Mouse (Mus musculus) hindbrain, embryonic 15.5 days (tissue): Measurements from ENCODE around the gene Ankrd35. TPM values are rescaled to one million over a fixed set of nuclear protein-coding genes. Genes with fewer than 3 reads are reported as not detected.

Experiments
- ATAC-seq: fragments of 200-750 bp; cut with Nextera tagmentation; 2 replicates; pipeline ENCODE4 v1.8.0; 2017; ENCODE audit warnings: low read depth, moderate number of reproducible peaks, moderate TSS enrichment; ENCODE audit not compliant: low FRiP score
- H3K27ac ChIP-seq: fragments of 300-500 bp; sonication (generic); replicated peaks from 2 replicates; pipeline ENCODE4 v1.5.1; 2015; ENCODE audit warnings: mild to moderate bottlenecking, inconsistent platforms
- H3K27me3 ChIP-seq: fragments of 300-500 bp; sonication (generic); 2 replicates; pipeline ENCODE4 v1.6.1; 2015; ENCODE audit warnings: control low read depth, inconsistent platforms
- H3K36me3 ChIP-seq: fragments of 300-500 bp; sonication (generic); 2 replicates; pipeline ENCODE4 v1.6.1; 2015; ENCODE audit warnings: control low read depth, inconsistent platforms
- H3K4me1 ChIP-seq: fragments of 300-500 bp; sonication (generic); replicated peaks from 2 replicates; pipeline ENCODE4 v1.6.1; 2015; ENCODE audit warnings: control low read depth, inconsistent platforms
- H3K4me2 ChIP-seq: fragments of 300-500 bp; sonication (generic); 2 replicates; pipeline ENCODE4 v1.6.1; 2015; ENCODE audit warnings: moderate library complexity, mild to moderate bottlenecking, inconsistent platforms
- H3K4me3 ChIP-seq: fragments of 300-500 bp; sonication (generic); 2 replicates; pipeline ENCODE4 v1.5.1; 2015; ENCODE audit warnings: mild to moderate bottlenecking, inconsistent platforms
- H3K9ac ChIP-seq: fragments of 300-500 bp; sonication (generic); 2 replicates; pipeline ENCODE4 v1.6.1; 2015; ENCODE audit warnings: inconsistent platforms
- H3K9me3 ChIP-seq: fragments of 300-500 bp; sonication (generic); 2 replicates; pipeline ENCODE4 v1.6.1; 2016; ENCODE audit warnings: control low read depth, inconsistent platforms
- WGBS: fragments of 180-500 bp; shearing (Covaris S2); methylation state at CpG from one replicate; pipeline ENCODE4 v1.1.7; 2015; 5-methylcytosine and 5-hydroxymethylcytosine counted together
- polyA plus RNA-seq: library from polyadenylated mRNA; unstranded; fragments of >200 nt; fragmentation: Nextera tagmentation; extraction: Ambion mirVana; gene quantifications from 2 replicates; pipeline ENCODE4 v1.2.1, GENCODE M21; 2015

Gene Ankrd35
- polyA plus RNA-seq, 1 experiment from 2014 or later: 2.7 TPM

DNA sequence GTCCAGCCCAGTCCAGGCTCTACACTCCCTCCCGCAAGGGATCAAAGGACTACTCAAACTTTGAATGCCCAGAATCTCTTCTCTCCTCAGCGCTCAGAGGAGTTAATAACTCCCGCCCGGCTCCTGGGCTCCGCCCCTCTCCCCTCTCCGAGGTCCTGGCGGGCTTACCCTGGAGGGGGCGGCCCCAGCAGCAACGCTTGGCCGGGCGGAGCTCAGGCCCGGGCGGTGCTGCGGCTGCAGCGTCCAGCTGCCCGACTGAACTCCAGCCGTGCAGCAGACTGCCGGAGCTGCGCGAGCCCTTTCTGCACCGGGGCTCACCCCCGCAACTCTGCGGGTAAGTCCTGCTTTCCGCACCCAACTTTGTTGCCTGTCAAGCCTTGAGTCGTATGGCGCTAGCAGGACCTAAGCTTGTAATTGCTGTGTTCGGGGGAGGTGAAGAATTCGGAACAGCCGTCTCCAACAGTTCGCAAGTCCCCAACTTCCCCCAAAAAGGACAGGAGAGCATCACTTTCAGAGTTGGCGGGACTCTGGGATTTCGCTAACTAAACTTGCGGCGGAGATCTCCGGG is 26.4 kb downstream of the Ankrd35 start, which contains the start of gene Pias3:
Gene Pias3, plus strand, starts transcription at position 187 of the 568 bp plus-strand sequence.
- Histone ChIP-seq H3K27ac (peak within 1 kb of the TSS; percentile 92), H3K4me2 (peak within 1 kb of the TSS; percentile 62), H3K36me3 (peaks cover 7% of the 10 kb centered on the region; the same call in 1 of the 2 replicates), H3K9me3 (no peaks in the 10 kb centered on the region), H3K4me3 (peak within 1 kb of the TSS; percentile 94), H3K9ac (peak within 1 kb of the TSS; percentile 90), H3K27me3 (no peaks in the 10 kb centered on the region), H3K4me1 (peaks cover 17% of the 10 kb centered on the region)
- ATAC-seq: peak; percentile 57
- 0% methylated on average over 35 of the region's 35 CpGs for WGBS

GRCm38 (mm10) chr3:96696766-96697732 is 27.1 kb downstream of the Ankrd35 start:
- peak overlapping the region; percentile 94 for H3K4me3 ChIP-seq
- H3K4me2 ChIP-seq: peak overlapping the region; percentile 62
- under 1% methylated on average over 79 of the region's 85 CpGs for WGBS
- peak; percentile 91 for ATAC-seq
- H3K27ac ChIP-seq: peak overlapping the region; percentile 92
- no peaks in the 10 kb centered on the region for H3K9me3 ChIP-seq
- peak overlapping the region; percentile 90 for H3K9ac ChIP-seq
- H3K4me1 ChIP-seq: peaks cover 17% of the 10 kb centered on the region
- H3K27me3 ChIP-seq: no peaks in the 10 kb centered on the region
- H3K36me3 ChIP-seq: peaks cover 14% of the 10 kb centered on the region

- Histone ChIP-seq H3K36me3 (peaks cover 26% of the 10 kb centered on the region), H3K4me3 (no peak overlapping the region), H3K4me1 (peaks cover 17% of the 10 kb centered on the region), H3K9me3 (no peaks in the 10 kb centered on the region), H3K27ac (no peak overlapping the region), H3K4me2 (no peak overlapping the region), H3K27me3 (no peaks in the 10 kb centered on the region), H3K9ac (no peak overlapping the region)
- no peak for ATAC-seq
- WGBS: 60% methylated on average over 19 of the region's 19 CpGs
Measured at GRCm38 (mm10) chr3:96698993-96699690, 29.2 kb downstream of the Ankrd35 start.

DNA sequence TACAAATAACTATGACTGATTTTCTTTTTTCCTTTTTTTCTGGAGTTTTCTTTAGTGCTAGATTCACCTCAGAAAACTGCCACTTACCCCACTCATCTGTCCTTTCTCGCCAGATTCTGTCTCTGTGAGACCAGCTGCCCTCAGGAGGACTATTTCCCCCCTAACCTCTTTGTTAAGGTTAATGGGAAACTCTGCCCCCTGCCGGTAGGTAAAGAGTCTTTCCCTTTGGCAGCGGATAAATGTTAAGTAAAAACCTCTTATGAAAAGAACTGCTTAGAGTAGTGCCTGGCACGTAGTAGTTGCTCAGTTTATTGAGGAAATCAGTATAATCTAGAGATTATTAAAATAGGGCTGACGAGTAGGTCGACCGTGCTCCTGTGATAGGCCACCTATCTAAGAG is 30.4 kb downstream of the Ankrd35 start:
- peaks cover 33% of the 10 kb centered on the region for H3K36me3 ChIP-seq
- WGBS: 56% methylated on average over 7 of the region's 7 CpGs
- no peaks in the 10 kb centered on the region for H3K27me3 ChIP-seq
- ATAC-seq: no peak
- H3K9ac ChIP-seq: no peak overlapping the region
- no peaks in the 10 kb centered on the region for H3K9me3 ChIP-seq
- H3K27ac ChIP-seq: no peak overlapping the region
- H3K4me3 ChIP-seq: no peak overlapping the region
- H3K4me2 ChIP-seq: no peak overlapping the region
- peaks cover 17% of the 10 kb centered on the region for H3K4me1 ChIP-seq

- H3K4me3 ChIP-seq: no peak overlapping the region
- WGBS: 88% methylated on average over 4 of the region's 4 CpGs
- no peaks in the 10 kb centered on the region for H3K27me3 ChIP-seq
- H3K9ac ChIP-seq: no peak overlapping the region
- peaks cover 33% of the 10 kb centered on the region for H3K36me3 ChIP-seq
- no peaks in the 10 kb centered on the region for H3K9me3 ChIP-seq
- peaks cover 12% of the 10 kb centered on the region for H3K4me1 ChIP-seq
- H3K4me2 ChIP-seq: no peak overlapping the region
- H3K27ac ChIP-seq: no peak overlapping the region
- no peak for ATAC-seq
Measured at GRCm38 (mm10) chr3:96701003-96701402, 31.1 kb downstream of the Ankrd35 start.

GRCm38 (mm10) chr3:96704778-96705177 is 34.8 kb downstream of the Ankrd35 start:
- Histone ChIP-seq H3K4me1 (peaks cover 6% of the 10 kb centered on the region), H3K4me3 (no peak overlapping the region), H3K9me3 (no peaks in the 10 kb centered on the region), H3K27me3 (no peaks in the 10 kb centered on the region), H3K36me3 (peaks cover 33% of the 10 kb centered on the region), H3K9ac (no peak overlapping the region), H3K4me2 (no peak overlapping the region), H3K27ac (no peak overlapping the region)
- 66% methylated on average over 11 of the region's 11 CpGs for WGBS
- no peak for ATAC-seq

GRCm38 (mm10) chr3:96706217-96706616 is 36.3 kb downstream of the Ankrd35 start:
- no peaks in the 10 kb centered on the region for H3K27me3 ChIP-seq
- no peak overlapping the region for H3K4me3 ChIP-seq
- H3K36me3 ChIP-seq: peaks cover 39% of the 10 kb centered on the region
- H3K4me1 ChIP-seq: peaks cover 6% of the 10 kb centered on the region
- H3K27ac ChIP-seq: no peak overlapping the region
- ATAC-seq: no peak
- H3K9me3 ChIP-seq: no peaks in the 10 kb centered on the region
- 95% methylated on average over 11 of the region's 11 CpGs for WGBS
- H3K4me2 ChIP-seq: no peak overlapping the region
- H3K9ac ChIP-seq: no peak overlapping the region

- ATAC-seq: no peak
- Histone ChIP-seq H3K9me3 (no peaks in the 10 kb centered on the region), H3K9ac (no peak overlapping the region), H3K27me3 (no peaks in the 10 kb centered on the region), H3K4me3 (no peak overlapping the region), H3K4me2 (no peak overlapping the region), H3K4me1 (peaks cover 6% of the 10 kb centered on the region), H3K36me3 (peaks cover 39% of the 10 kb centered on the region), H3K27ac (no peak overlapping the region)
- 81% methylated on average over 7 of the region's 7 CpGs for WGBS
Measured at GRCm38 (mm10) chr3:96706984-96707383, 37.1 kb downstream of the Ankrd35 start.

DNA sequence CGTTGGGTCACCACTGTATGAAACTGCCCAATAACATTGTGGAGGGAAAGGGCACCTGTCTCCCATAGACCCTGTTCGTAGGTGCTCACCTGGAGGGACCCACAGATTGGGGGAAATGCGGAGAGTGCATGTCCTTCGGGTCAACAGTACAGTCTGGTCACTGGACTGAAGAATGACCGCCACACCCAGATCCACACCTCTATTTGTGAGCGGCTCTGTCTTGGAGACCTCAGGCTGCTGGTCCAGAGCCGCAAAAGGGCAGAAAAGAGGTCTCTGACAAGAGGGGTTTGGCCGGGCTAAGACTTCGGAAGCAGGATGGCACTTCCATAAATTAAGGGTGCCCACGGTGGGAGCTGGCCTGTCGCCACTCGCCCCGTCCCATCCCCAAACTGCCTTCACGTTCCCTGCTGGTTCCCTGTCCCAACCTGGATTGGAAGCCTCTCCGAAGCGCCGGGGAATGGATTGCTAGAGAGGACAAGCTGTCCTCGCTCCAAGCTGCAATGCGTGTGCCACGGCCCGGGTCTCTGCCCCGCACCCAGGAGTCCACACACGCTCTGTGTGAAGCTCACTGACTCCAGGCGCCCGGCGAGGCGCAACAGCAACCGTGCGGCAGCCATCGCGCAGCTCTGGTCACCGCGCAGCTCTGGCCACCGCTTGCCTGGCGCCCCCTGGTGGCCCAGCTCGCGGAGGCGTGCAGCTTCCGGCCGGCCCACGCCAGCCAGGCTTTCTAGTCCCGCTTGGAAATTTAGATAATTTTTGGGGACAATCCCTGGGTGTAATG is 38.2 kb downstream of the Ankrd35 start, which contains the start of gene Nudt17:
Gene Nudt17, minus strand, starts transcription at position 660 of the 781 bp plus-strand sequence.
- peak; percentile 91 for ATAC-seq
- no peaks in the 10 kb centered on the region for H3K27me3 ChIP-seq
- no peaks in the 10 kb centered on the region for H3K9me3 ChIP-seq
- peak within 1 kb of the TSS; percentile 71 for H3K9ac ChIP-seq
- H3K27ac ChIP-seq: no peak within 1 kb of the TSS
- peak within 1 kb of the TSS; percentile 96 for H3K4me2 ChIP-seq
- H3K4me3 ChIP-seq: peak within 1 kb of the TSS; percentile 53
- peaks cover 39% of the 10 kb centered on the region for H3K36me3 ChIP-seq
- 7% methylated on average over 42 of the region's 42 CpGs for WGBS
- H3K4me1 ChIP-seq: peaks cover 6% of the 10 kb centered on the region

- Histone ChIP-seq H3K4me3 (peak overlapping the region; percentile 53), H3K4me1 (peaks cover 6% of the 10 kb centered on the region), H3K9ac (peak overlapping the region; percentile 71; the same call in 1 of the 2 replicates), H3K27ac (no peak overlapping the region), H3K9me3 (no peaks in the 10 kb centered on the region), H3K4me2 (peak overlapping the region; percentile 96), H3K36me3 (peaks cover 40% of the 10 kb centered on the region), H3K27me3 (no peaks in the 10 kb centered on the region)
- WGBS: 56% methylated on average over 2 of the region's 2 CpGs
- ATAC-seq: no peak
Measured at GRCm38 (mm10) chr3:96708684-96709064, 38.7 kb downstream of the Ankrd35 start.

GRCm38 (mm10) chr3:96714286-96714685 is 44.4 kb downstream of the Ankrd35 start:
- Histone ChIP-seq H3K9ac (no peak overlapping the region), H3K27me3 (no peaks in the 10 kb centered on the region), H3K9me3 (no peaks in the 10 kb centered on the region), H3K4me3 (no peak overlapping the region), H3K36me3 (peaks cover 58% of the 10 kb centered on the region), H3K4me2 (no peak overlapping the region), H3K27ac (no peak overlapping the region), H3K4me1 (no peaks in the 10 kb centered on the region)
- 96% methylated on average over 5 of the region's 5 CpGs for WGBS
- no peak for ATAC-seq
